Mouse (Mus musculus) adrenal gland, postnatal 10 days (tissue): ENCODE data around the gene Vmn1r3. TPM values are rescaled to one million over a fixed set of nuclear protein-coding genes. Genes with fewer than 3 reads are reported as not detected.
"Not testable (repeated sequence)": the region's sequence is repeated elsewhere in the genome, so short reads cannot be mapped to it uniquely, and the experiment has no call there.

ENCODE experiments used
- DNase-seq: peaks from one replicate; pipeline ENCODE4 v3.0.0; 2021; ENCODE audit warnings: mixed read lengths
- long read RNA-seq, 2 experiments: library from polyadenylated mRNA; stranded (forward); transcript quantifications; one replicate each; pipeline ENCODE4 v2.0.0; 2021
- total RNA-seq, 2 experiments: library from RNA; stranded (reverse); gene quantifications; 2 replicates each; pipeline ENCODE4 v1.2.3; 2021

The Vmn1r3 gene
- under 1 TPM in 1 of 2 experiments, not detected in 1; 0.70 TPM for total RNA-seq
- long read RNA-seq, experiment 1 = 0 reads
- long read RNA-seq, experiment 2 = 0 reads

DNA sequence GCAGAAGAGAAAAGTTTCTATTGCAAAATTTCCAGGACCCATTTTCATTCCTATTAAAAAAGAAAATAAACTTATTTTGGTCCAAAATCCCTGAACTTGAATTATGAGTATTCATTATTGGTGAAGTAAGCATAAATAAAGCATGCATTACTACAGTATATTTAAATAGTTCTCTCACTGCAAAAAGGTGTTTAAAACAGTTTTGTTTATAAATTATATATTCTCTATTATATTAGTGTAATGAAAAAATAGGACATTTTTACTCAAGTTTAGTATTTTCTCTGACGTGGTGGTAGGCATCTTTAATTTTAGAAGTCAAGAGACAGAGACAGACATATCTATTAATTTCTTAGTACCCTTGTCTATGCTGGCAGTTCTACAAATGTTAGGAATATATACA, at the start of gene Vmn1r3:
TSS of gene Vmn1r3 (minus strand) at position 101 of the 400 bp plus-strand sequence.
- DNase-seq = not testable (repeated sequence)

DNA sequence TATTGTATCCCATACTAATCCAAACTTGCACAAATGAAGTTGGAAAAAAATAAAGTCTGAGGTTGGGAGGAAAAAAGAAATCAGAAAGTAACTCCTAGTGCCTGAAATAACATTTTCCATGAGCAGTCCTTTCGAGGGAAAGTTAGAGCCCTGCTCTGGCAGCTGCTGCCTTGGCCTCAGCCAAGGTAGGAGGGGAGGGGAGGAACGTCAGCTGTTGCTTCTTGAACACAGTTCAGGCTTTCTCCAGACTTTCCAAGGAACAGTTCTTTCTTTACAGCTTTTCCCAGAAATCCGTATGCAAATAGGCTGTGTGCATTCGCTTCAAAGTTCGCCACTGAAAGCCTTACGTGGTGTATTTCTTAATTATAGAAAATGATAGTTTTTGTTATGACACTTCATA, 46.9 kb upstream of the Vmn1r3 start:
- DNase-seq = peak; percentile 70

- peak; percentile 84 for DNase-seq
Measured at GRCm38 (mm10) chr4:3230908-3231684, 45.9 kb upstream of the Vmn1r3 start.

GRCm38 (mm10) chr4:3229532-3229931, 44.4 kb upstream of the Vmn1r3 start:
- DNase-seq = peak; percentile 51

- DNase-seq = no peak
Measured at GRCm38 (mm10) chr4:3228476-3228875, 43.3 kb upstream of the Vmn1r3 start.

GRCm38 (mm10) chr4:3227751-3228150, 42.6 kb upstream of the Vmn1r3 start:
- DNase-seq = no peak

DNA sequence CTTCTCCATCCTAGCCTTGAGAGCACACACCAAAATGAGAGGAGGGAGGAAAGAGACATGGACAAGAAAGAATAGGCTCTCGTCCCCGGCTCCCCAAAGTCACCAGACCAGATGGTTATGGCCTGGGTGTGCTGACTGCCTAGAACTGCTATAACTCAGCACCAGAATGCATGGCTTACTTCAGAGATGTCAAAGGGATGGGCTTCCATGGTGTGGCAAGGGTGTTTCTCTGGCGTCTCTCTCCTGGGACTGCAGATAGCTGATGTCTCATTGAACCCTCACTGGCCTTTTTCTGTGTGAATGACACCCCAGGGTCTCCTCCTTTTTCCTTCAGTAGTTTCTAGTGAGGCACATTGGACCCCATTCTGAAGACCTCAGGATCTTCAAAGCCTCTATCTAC, 41.3 kb upstream of the Vmn1r3 start:
- no peak for DNase-seq

DNA sequence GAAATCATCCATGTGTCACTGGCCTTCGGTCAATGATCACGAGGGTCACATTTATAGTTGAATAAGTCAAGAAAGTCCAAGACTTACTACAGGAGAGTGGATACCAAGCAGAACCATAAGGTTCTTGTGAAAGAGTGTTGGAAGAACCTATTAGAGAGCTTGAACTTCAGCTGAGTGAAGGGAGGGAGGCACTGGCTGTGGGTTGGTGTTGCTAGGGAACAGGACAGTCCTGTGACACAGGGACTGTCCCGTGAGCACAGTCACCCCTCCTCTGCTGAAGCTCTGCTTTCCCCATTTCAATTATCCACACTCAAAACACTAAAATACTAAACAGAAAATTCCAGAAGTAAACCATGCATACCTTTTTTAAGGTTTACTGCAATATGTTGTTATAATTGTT, 40.3 kb upstream of the Vmn1r3 start:
- not testable (repeated sequence) for DNase-seq

DNA sequence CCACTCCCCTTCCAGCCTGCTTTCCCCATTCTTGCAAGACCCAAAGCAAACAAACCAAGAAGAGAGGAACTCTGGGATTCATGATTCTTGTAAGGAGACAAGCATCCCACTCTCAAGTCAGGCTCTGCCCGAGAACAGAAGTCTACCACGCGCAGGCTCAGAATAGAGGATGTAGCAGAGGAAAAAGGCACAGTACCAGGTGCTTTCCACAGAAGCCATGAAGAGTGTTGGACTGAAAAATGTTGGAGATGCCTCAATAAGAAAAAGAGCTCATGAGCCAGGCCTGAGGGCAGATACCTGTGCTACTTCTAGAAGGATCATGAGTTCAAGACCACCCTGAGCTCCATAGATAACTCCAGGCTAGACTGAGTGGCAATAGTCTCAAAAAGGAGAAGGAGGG, 39.7 kb upstream of the Vmn1r3 start:
- DNase-seq = not testable (repeated sequence)

DNA sequence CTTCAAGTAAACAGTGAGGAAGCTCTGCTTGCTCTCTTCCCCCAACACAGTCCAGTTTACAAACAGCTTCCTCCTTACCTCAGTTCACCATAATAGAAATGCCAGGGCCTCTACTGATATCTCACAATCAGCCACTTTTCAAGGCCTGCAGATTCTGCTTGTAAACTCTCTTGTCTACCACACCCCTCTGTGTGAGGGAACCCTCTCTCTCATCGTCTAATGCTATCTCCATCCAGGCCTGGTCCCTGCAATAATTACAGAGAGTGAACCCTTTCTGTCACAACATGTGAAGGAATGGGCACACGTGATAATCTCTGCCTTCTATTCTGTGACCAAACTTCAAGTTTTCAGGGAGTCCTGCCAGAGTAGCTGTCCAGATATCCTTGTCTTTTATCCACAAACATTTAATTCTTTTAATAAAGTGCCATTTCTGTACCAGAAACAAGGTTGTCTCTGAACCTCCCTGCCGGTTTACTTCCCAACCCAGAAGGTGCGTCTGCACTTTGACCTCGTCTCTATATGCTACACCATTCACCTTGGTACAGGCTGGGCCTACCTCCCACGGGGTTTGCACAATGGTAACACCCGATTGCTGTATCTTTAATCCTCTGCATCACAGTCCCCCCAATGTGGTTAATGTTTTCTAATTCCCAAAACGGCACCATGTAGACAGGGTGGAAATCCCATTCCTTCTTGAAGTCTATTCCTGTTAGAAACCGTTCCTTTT, 38.5 kb upstream of the Vmn1r3 start:
- not testable (repeated sequence) for DNase-seq

- not testable (repeated sequence) for DNase-seq
Measured at GRCm38 (mm10) chr4:3216382-3216781, 31.2 kb upstream of the Vmn1r3 start.

DNA sequence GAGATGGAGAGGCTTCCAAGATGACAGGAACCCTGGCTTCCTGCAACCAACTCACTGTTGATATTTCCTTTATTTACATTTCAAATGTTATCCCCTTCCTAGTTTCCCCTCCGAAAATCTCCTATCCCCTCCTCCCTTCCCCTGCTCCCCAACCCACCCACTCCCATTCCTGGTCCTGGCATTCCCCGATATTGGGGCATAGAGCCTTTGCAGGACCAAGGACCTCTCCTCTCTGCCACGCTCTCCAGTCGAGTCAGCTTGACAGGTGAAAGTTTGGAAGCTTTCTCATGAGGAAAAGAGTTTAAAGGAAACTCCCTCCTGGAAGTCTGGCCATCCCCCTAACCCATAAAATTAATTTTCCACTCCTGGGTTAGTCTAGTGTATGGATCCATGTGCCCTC, 28.2 kb upstream of the Vmn1r3 start:
- DNase-seq = not testable (repeated sequence)

GRCm38 (mm10) chr4:3209643-3210217, 24.6 kb upstream of the Vmn1r3 start:
- DNase-seq = not testable (repeated sequence)

GRCm38 (mm10) chr4:3176746-3177490, 8.2 kb downstream of the Vmn1r3 start:
- DNase-seq = peak; percentile 28

- DNase-seq = not testable (repeated sequence)
Measured at GRCm38 (mm10) chr4:3176195-3176594, 9.0 kb downstream of the Vmn1r3 start.

- DNase-seq = not testable (repeated sequence)
Measured at GRCm38 (mm10) chr4:3175756-3176155, 9.4 kb downstream of the Vmn1r3 start.

DNA sequence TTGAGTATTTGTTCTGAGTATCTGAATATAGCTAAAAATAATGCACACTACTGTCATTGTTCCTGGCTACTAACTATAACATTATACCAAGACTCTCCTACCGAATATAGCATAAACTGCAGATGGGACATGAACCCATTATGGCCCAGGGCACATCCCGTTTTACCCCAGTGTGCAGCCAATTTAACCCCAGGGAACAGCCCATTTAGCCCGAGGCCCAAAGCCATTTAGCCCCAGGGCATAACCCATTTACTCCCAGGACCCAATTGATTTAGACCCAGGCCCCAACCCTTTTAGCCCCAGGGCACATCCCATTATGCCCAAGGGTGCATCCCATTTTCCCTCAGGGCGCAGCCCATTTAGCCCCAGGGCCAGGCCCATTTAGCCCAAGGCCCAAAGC, 10.6 kb downstream of the Vmn1r3 start:
- DNase-seq = not testable (repeated sequence)

DNA sequence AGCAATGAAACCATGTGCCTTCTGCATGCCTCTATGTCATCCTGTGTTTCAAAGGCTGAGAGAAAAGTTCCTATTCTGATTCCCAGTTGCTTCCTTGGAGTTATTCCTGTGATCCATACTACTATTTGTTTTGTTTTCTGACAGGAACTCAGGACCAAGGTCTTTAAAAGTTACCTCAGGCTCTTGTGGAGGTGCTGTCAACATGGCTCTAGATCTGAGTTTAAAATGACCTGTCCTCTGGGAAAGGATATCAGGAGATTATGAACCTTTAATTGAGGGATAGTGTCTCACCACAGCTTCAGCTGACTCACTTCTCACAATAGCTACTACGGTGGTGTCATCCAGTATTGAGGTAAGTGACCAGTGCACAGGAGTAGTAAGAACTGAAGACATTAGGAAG, 18.1 kb downstream of the Vmn1r3 start, which contains the start of gene Vmn1r2:
TSS of gene Vmn1r2 (plus strand) at position 301 of the 400 bp plus-strand sequence.
- DNase-seq = not testable (repeated sequence)

GRCm38 (mm10) chr4:3165046-3165445, 20.1 kb downstream of the Vmn1r3 start:
- DNase-seq = no peak

GRCm38 (mm10) chr4:3164429-3164828, 20.7 kb downstream of the Vmn1r3 start:
- DNase-seq = not testable (repeated sequence)

- not testable (repeated sequence) for DNase-seq
Measured at GRCm38 (mm10) chr4:3153320-3153719, 31.8 kb downstream of the Vmn1r3 start.

GRCm38 (mm10) chr4:3147926-3148325, 37.2 kb downstream of the Vmn1r3 start:
- not testable (repeated sequence) for DNase-seq
